Mouse (Mus musculus) embryonic stem cell, embryonic (primary cell): ENCODE results near the gene Tcp11l2.

Experiments
- CTCF ChIA-PET, 4 experiments: fragments of 300-600 bp in 2 of 4; fragments of 350-600 bp in 2 of 4; sonication (Branson Sonifier 250); formaldehyde crosslinking; loops; one replicate each; lab custom pipeline; 2022; ENCODE audit warnings: inconsistent platforms in 2 of 4; lab: Charles Lee
- POLR2A ChIA-PET, 4 experiments: fragments of 300-600 bp in 2 of 4; fragments of 350-600 bp in 2 of 4; sonication (Branson Sonifier 250); formaldehyde crosslinking; loops; one replicate each; lab custom pipeline; 2022; ENCODE audit warnings: antibody characterized with exemption in 4 of 4, inconsistent platforms in 1 of 4; lab: Charles Lee

Tcp11l2 gene

GRCm38 (mm10) chr10:84576395-84577070 lies at the start of gene Tcp11l2:
Gene Tcp11l2 (plus strand): TSS chr10:84576626.
- CTCF ChIA-PET: no interaction called here
- POLR2A ChIA-PET: interaction anchor here in 1 of 4 experiments (0.6 kb wide), 1 partner anchor 1155 kb away, joined by 3 read pairs; no protein-coding TSS in a partner anchor

- ChIA-PET POLR2A (interaction anchor here in 2 of 4 experiments (1.5 to 1.7 kb wide), 3 partner anchors 12 to 95 kb away, joined by 5 to 6 read pairs (median 5); partner anchors contain the start of gene Polr3b (in 1 of the 2)), CTCF (interaction anchor here in 3 of 4 experiments (0.6 to 3.1 kb wide), 3 partner anchors 12 to 1192 kb away, joined by 3 to 21 read pairs (median 9); no protein-coding TSS in a partner anchor)
Observed at GRCm38 (mm10) chr10:84527070-84527469, 49.4 kb upstream of the Tcp11l2 start.

- ChIA-PET CTCF (interaction anchor here in 1 of 4 experiments (3.1 kb wide), 1 partner anchor 13 kb away, joined by 21 read pairs; no protein-coding TSS in a partner anchor), POLR2A (interaction anchor here in 1 of 4 experiments (1.0 to 1.7 kb wide), 3 partner anchors 10 to 95 kb away, joined by 3 to 6 read pairs (median 5); partner anchors contain the start of gene Polr3b)
Observed at GRCm38 (mm10) chr10:84527631-84528030, 48.8 kb upstream of the Tcp11l2 start.

- POLR2A ChIA-PET: no interaction called here
- CTCF ChIA-PET: interaction anchor here in 2 of 4 experiments (0.8 to 3.4 kb wide), 2 partner anchors 15 to 16 kb away, joined by 3 to 17 read pairs; no protein-coding TSS in a partner anchor
Observed at GRCm38 (mm10) chr10:84530388-84530787, 46.0 kb upstream of the Tcp11l2 start.

GRCm38 (mm10) chr10:84531576-84531975 lies 44.9 kb upstream of the Tcp11l2 start:
- ChIA-PET CTCF (interaction anchor here in 2 of 4 experiments (2.5 to 3.4 kb wide), 2 partner anchors 16 to 17 kb away, joined by 8 to 17 read pairs; no protein-coding TSS in a partner anchor), POLR2A (interaction anchor here in 2 of 4 experiments (0.8 to 2.6 kb wide), 5 partner anchors 9 to 74 kb away, joined by 3 to 12 read pairs (median 4); no protein-coding TSS in a partner anchor)

- ChIA-PET CTCF (interaction anchor here in 3 of 4 experiments (0.6 to 3.4 kb wide), 7 partner anchors 9 to 39 kb away, joined by 3 to 17 read pairs (median 3); no protein-coding TSS in a partner anchor), POLR2A (interaction anchor here in 2 of 4 experiments (0.5 to 2.6 kb wide), 13 partner anchors 8 to 481 kb away, joined by 3 to 12 read pairs (median 3); no protein-coding TSS in a partner anchor)
Observed at GRCm38 (mm10) chr10:84532191-84532889, 44.1 kb upstream of the Tcp11l2 start.

GRCm38 (mm10) chr10:84532911-84533882 lies 43.2 kb upstream of the Tcp11l2 start:
- ChIA-PET POLR2A (interaction anchor here in 3 of 4 experiments (0.5 to 2.6 kb wide), 13 partner anchors 9 to 1398 kb away, joined by 3 to 12 read pairs (median 4); no protein-coding TSS in a partner anchor), CTCF (interaction anchor here in 3 of 4 experiments (0.6 to 3.4 kb wide), 8 partner anchors 10 to 415 kb away, joined by 3 to 17 read pairs (median 3); no protein-coding TSS in a partner anchor)

- CTCF ChIA-PET: interaction anchor here in 2 of 4 experiments (1.0 to 3.4 kb wide), 2 partner anchors 19 kb away, joined by 15 to 17 read pairs; no protein-coding TSS in a partner anchor
- POLR2A ChIA-PET: interaction anchor here in 2 of 4 experiments (0.6 to 1.0 kb wide), 6 partner anchors 8 to 903 kb away, joined by 3 to 7 read pairs (median 4); no protein-coding TSS in a partner anchor
Observed at GRCm38 (mm10) chr10:84533912-84534671, 42.3 kb upstream of the Tcp11l2 start, which contains the start of gene Ckap4. Gene Ckap4 (minus strand): TSS chr10:84534062.

- ChIA-PET CTCF (no interaction called here), POLR2A (interaction anchor here in 1 of 4 experiments (0.7 to 1.3 kb wide), 3 partner anchors 12 to 23 kb away, joined by 3 to 5 read pairs (median 3); no protein-coding TSS in a partner anchor)
Observed at GRCm38 (mm10) chr10:84535458-84535857, 41.0 kb upstream of the Tcp11l2 start.

GRCm38 (mm10) chr10:84535859-84536258 lies 40.6 kb upstream of the Tcp11l2 start:
- ChIA-PET CTCF (no interaction called here), POLR2A (interaction anchor here in 1 of 4 experiments (0.7 to 1.3 kb wide), 3 partner anchors 13 to 22 kb away, joined by 3 to 5 read pairs (median 3); no protein-coding TSS in a partner anchor)

- ChIA-PET CTCF (no interaction called here), POLR2A (no interaction called here)
Observed at GRCm38 (mm10) chr10:84539651-84540050, 36.8 kb upstream of the Tcp11l2 start.

- ChIA-PET POLR2A (interaction anchor here in 3 of 4 experiments (0.7 to 1.1 kb wide), 4 partner anchors 13 to 22 kb away, joined by 3 read pairs; no protein-coding TSS in a partner anchor), CTCF (interaction anchor here (0.8 to 1.8 kb wide), 4 partner anchors 28 kb away, joined by 3 to 5 read pairs (median 4); no protein-coding TSS in a partner anchor)
Observed at GRCm38 (mm10) chr10:84542802-84543658, 33.4 kb upstream of the Tcp11l2 start.

GRCm38 (mm10) chr10:84544841-84545610 lies 31.4 kb upstream of the Tcp11l2 start:
- CTCF ChIA-PET: interaction anchor here in 1 of 4 experiments (1.4 kb wide), 1 partner anchor 12 kb away, joined by 3 read pairs; no protein-coding TSS in a partner anchor
- POLR2A ChIA-PET: interaction anchor here in 3 of 4 experiments (0.5 to 1.3 kb wide), 8 partner anchors 8 to 129 kb away, joined by 3 to 5 read pairs (median 3); no protein-coding TSS in a partner anchor
